Mouse (Mus musculus): Measurements from ENCODE around the gene Mettl16. TPM values are rescaled to one million over a fixed set of nuclear protein-coding genes. Genes with fewer than 3 reads are reported as not detected.

Mettl16 gene
- polyA plus RNA-seq, 1 experiment from 2014 or later = 62.2 TPM

GRCm38 (mm10) chr11:74839860-74840715 lies 69.5 kb downstream of the Mettl16 start:
- ATAC-seq (ENCODE audit: insufficient number of reproducible peaks, insufficient read depth, low FRiP score, low TSS enrichment) = no peak
- Histone ChIP-seq H3K4me2 (replicated peaks) (no peak overlapping the region), H3K36me3 (peaks cover 44% of the 10 kb centered on the region), H3K27ac (no peak overlapping the region), H3K4me1 (peaks cover 33% of the 10 kb centered on the region), H3K9me3 (peaks cover 4% of the 10 kb centered on the region; the same call in 1 of the 2 replicates), H3K27me3 (no peaks in the 10 kb centered on the region), H3K4me3 (no peak overlapping the region), H3K9ac (no peak overlapping the region)
- 93% methylated on average over 19 of the region's 19 CpGs for WGBS

GRCm38 (mm10) chr11:74840739-74841138 lies 70.1 kb downstream of the Mettl16 start:
- no peak overlapping the region for H3K9ac ChIP-seq
- WGBS = 86% methylated on average over 8 of the region's 8 CpGs
- peaks cover 4% of the 10 kb centered on the region; the same call in 1 of the 2 replicates for H3K9me3 ChIP-seq
- no peak overlapping the region for H3K27ac ChIP-seq
- no peak for ATAC-seq (ENCODE audit: insufficient number of reproducible peaks, insufficient read depth, low FRiP score, low TSS enrichment)
- peaks cover 49% of the 10 kb centered on the region for H3K36me3 ChIP-seq
- no peak overlapping the region for H3K4me3 ChIP-seq
- peaks cover 31% of the 10 kb centered on the region for H3K4me1 ChIP-seq
- no peak overlapping the region for H3K4me2 ChIP-seq (replicated peaks)
- no peaks in the 10 kb centered on the region for H3K27me3 ChIP-seq

- Histone ChIP-seq H3K27me3 (no peaks in the 10 kb centered on the region), H3K9ac (no peak overlapping the region), H3K4me3 (no peak overlapping the region), H3K36me3 (peaks cover 50% of the 10 kb centered on the region), H3K4me2 (replicated peaks) (no peak overlapping the region), H3K4me1 (peaks cover 25% of the 10 kb centered on the region), H3K27ac (no peak overlapping the region), H3K9me3 (peaks cover 4% of the 10 kb centered on the region; the same call in 1 of the 2 replicates)
- 83% methylated on average over 9 of the region's 9 CpGs for WGBS
- no peak for ATAC-seq (ENCODE audit: insufficient number of reproducible peaks, insufficient read depth, low FRiP score, low TSS enrichment)
Measured at GRCm38 (mm10) chr11:74841366-74841765, 70.7 kb downstream of the Mettl16 start.

- peaks cover 46% of the 10 kb centered on the region for H3K36me3 ChIP-seq
- H3K9me3 ChIP-seq = peaks cover 4% of the 10 kb centered on the region; the same call in 1 of the 2 replicates
- no peak overlapping the region for H3K27ac ChIP-seq
- ATAC-seq (ENCODE audit: insufficient number of reproducible peaks, insufficient read depth, low FRiP score, low TSS enrichment) = no peak
- H3K27me3 ChIP-seq = no peaks in the 10 kb centered on the region
- 88% methylated on average over 13 of the region's 13 CpGs for WGBS
- no peak overlapping the region for H3K9ac ChIP-seq
- no peak overlapping the region for H3K4me2 ChIP-seq (replicated peaks)
- peaks cover 20% of the 10 kb centered on the region for H3K4me1 ChIP-seq
- H3K4me3 ChIP-seq = no peak overlapping the region
Measured at GRCm38 (mm10) chr11:74842045-74842444, 71.4 kb downstream of the Mettl16 start.

- H3K27ac ChIP-seq = peak overlapping the region; percentile 8; the same call in 1 of the 2 replicates
- WGBS = 89% methylated on average over 22 of the region's 22 CpGs
Measured at GRCm38 (mm10) chr11:74842656-74843434, 72.2 kb downstream of the Mettl16 start.

GRCm38 (mm10) chr11:74843435-74843714 lies 72.7 kb downstream of the Mettl16 start:
- H3K4me2 ChIP-seq (replicated peaks) = no peak overlapping the region
- peaks cover 46% of the 10 kb centered on the region for H3K36me3 ChIP-seq
- H3K4me3 ChIP-seq = no peak overlapping the region
- peak overlapping the region; percentile 8; the same call in 1 of the 2 replicates for H3K27ac ChIP-seq
- peaks cover 21% of the 10 kb centered on the region for H3K4me1 ChIP-seq
- H3K9me3 ChIP-seq = peaks cover 4% of the 10 kb centered on the region; the same call in 1 of the 2 replicates
- H3K9ac ChIP-seq = no peak overlapping the region
- H3K27me3 ChIP-seq = no peaks in the 10 kb centered on the region
- 63% methylated on average over 2 of the region's 2 CpGs for WGBS
- no peak for ATAC-seq (ENCODE audit: insufficient number of reproducible peaks, insufficient read depth, low FRiP score, low TSS enrichment)

More at GRCm38 (mm10) chr11:74842656-74843434, 72.2 kb downstream of the Mettl16 start:
- Histone ChIP-seq H3K36me3 (peaks cover 46% of the 10 kb centered on the region), H3K4me3 (no peak overlapping the region), H3K27me3 (no peaks in the 10 kb centered on the region), H3K4me2 (replicated peaks) (no peak overlapping the region), H3K9me3 (peaks cover 4% of the 10 kb centered on the region; the same call in 1 of the 2 replicates), H3K9ac (no peak overlapping the region), H3K4me1 (peaks cover 16% of the 10 kb centered on the region)
- no peak for ATAC-seq (ENCODE audit: insufficient number of reproducible peaks, insufficient read depth, low FRiP score, low TSS enrichment)

- ATAC-seq (ENCODE audit: insufficient number of reproducible peaks, insufficient read depth, low FRiP score, low TSS enrichment) = no peak
- Histone ChIP-seq H3K27ac (no peak overlapping the region), H3K36me3 (peaks cover 46% of the 10 kb centered on the region), H3K27me3 (no peaks in the 10 kb centered on the region), H3K9ac (no peak overlapping the region), H3K4me3 (no peak overlapping the region), H3K9me3 (peaks cover 4% of the 10 kb centered on the region; the same call in 1 of the 2 replicates), H3K4me1 (peaks cover 21% of the 10 kb centered on the region), H3K4me2 (replicated peaks) (no peak overlapping the region)
- 63% methylated on average over 5 of the region's 5 CpGs for WGBS
Measured at GRCm38 (mm10) chr11:74843761-74844160, 73.1 kb downstream of the Mettl16 start.

- WGBS = 66% methylated on average over 3 of the region's 3 CpGs
- H3K27ac ChIP-seq = no peak overlapping the region
- H3K4me1 ChIP-seq = peaks cover 14% of the 10 kb centered on the region; the same call in 1 of the 2 replicates
- no peak for ATAC-seq (ENCODE audit: insufficient number of reproducible peaks, insufficient read depth, low FRiP score, low TSS enrichment)
- H3K36me3 ChIP-seq = peaks cover 46% of the 10 kb centered on the region
- peaks cover 4% of the 10 kb centered on the region; the same call in 1 of the 2 replicates for H3K9me3 ChIP-seq
- no peaks in the 10 kb centered on the region for H3K27me3 ChIP-seq
- no peak overlapping the region for H3K4me3 ChIP-seq
- no peak overlapping the region for H3K4me2 ChIP-seq (replicated peaks)
- H3K9ac ChIP-seq = no peak overlapping the region
Measured at GRCm38 (mm10) chr11:74845784-74846183, 75.2 kb downstream of the Mettl16 start.

- peaks cover 4% of the 10 kb centered on the region; the same call in 1 of the 2 replicates for H3K9me3 ChIP-seq
- 0 out of 2 replicates have a peak overlapping the region, but pooled peaks have one; percentile 7 for H3K4me2 ChIP-seq (replicated peaks)
- 6% methylated on average over 13 of the region's 13 CpGs for WGBS
- no peak overlapping the region for H3K4me3 ChIP-seq
- H3K4me1 ChIP-seq = peaks cover 10% of the 10 kb centered on the region; the same call in 1 of the 2 replicates
- peak overlapping the region; percentile 2; the same call in 1 of the 2 replicates for H3K27ac ChIP-seq
- ATAC-seq (ENCODE audit: insufficient number of reproducible peaks, insufficient read depth, low FRiP score, low TSS enrichment) = no peak
- H3K27me3 ChIP-seq = no peaks in the 10 kb centered on the region
- H3K9ac ChIP-seq = no peak overlapping the region; the same call in 1 of the 2 replicates
- peaks cover 31% of the 10 kb centered on the region for H3K36me3 ChIP-seq
Measured at GRCm38 (mm10) chr11:74847919-74848521, 77.4 kb downstream of the Mettl16 start.

- ATAC-seq (ENCODE audit: insufficient number of reproducible peaks, insufficient read depth, low FRiP score, low TSS enrichment) = no peak
- Histone ChIP-seq H3K4me1 (peaks cover 8% of the 10 kb centered on the region; the same call in 1 of the 2 replicates), H3K9ac (no peak overlapping the region), H3K4me2 (replicated peaks) (no peak overlapping the region), H3K4me3 (no peak overlapping the region), H3K27ac (no peak overlapping the region), H3K9me3 (no peaks in the 10 kb centered on the region), H3K36me3 (0 out of 2 replicates have a peak, but pooled peaks cover 3% of the 10 kb centered on the region), H3K27me3 (no peaks in the 10 kb centered on the region)
- 71% methylated on average over 14 of the region's 14 CpGs for WGBS
Measured at GRCm38 (mm10) chr11:74850998-74851661, 80.5 kb downstream of the Mettl16 start.

- no peaks in the 10 kb centered on the region for H3K36me3 ChIP-seq
- WGBS = 82% methylated on average over 9 of the region's 9 CpGs
- H3K4me3 ChIP-seq = no peak overlapping the region
- no peaks in the 10 kb centered on the region for H3K9me3 ChIP-seq
- ATAC-seq (ENCODE audit: insufficient number of reproducible peaks, insufficient read depth, low FRiP score, low TSS enrichment) = no peak
- no peaks in the 10 kb centered on the region for H3K27me3 ChIP-seq
- no peak overlapping the region for H3K9ac ChIP-seq
- no peak overlapping the region for H3K4me2 ChIP-seq (replicated peaks)
- H3K4me1 ChIP-seq = no peaks in the 10 kb centered on the region
- no peak overlapping the region for H3K27ac ChIP-seq
Measured at GRCm38 (mm10) chr11:74857756-74858155, 87.1 kb downstream of the Mettl16 start.

All from embryonic facial prominence, embryonic 12.5 days (tissue).